Mouse (Mus musculus) cortical plate, adult 2 months (tissue): ENCODE results near the gene Rasgrp3.

Source experiments
- CTCF ChIP-seq: fragments of 200-500 bp; IDR thresholded peaks from 2 replicates; pipeline ENCODE4 v1.5.1; 2011; ENCODE audit warnings: mild to moderate bottlenecking, control low read depth, low read length; ENCODE audit not compliant: insufficient read depth; ENCODE audit errors: extremely low read depth
- POLR2A ChIP-seq: fragments of 200-500 bp; IDR thresholded peaks from 2 replicates; pipeline ENCODE4 v1.6.1; 2011; ENCODE audit warnings: mild to moderate bottlenecking, low read length, control low read depth; ENCODE audit not compliant: insufficient read depth; ENCODE audit errors: extremely low read depth

DNA sequence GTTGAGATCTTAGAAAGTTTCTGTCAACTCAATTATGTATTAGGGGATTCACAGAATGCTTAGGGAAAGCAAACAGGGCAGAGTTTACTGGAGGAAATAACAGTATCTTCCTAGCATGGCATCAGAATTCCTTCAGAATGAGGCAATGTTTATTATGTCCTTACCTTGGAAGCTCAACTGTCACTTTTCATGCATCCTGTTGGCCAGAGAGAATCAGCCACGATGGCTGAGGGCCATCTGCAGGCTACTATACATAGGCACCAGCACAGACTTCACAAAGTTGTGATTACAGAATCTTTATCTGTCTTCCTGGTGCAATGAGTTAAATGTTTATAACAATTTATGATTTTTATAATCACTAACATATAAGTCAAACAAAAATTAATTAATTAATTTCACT lies 13.3 kb downstream of the Rasgrp3 start:
- no peak for TF ChIP-seq POLR2A
- TF ChIP-seq CTCF = no peak
